Mouse (Mus musculus) lung, embryonic 15.5 days (tissue): ENCODE measurements around the gene Apoa2. TPM values are rescaled to one million over a fixed set of nuclear protein-coding genes. Genes with fewer than 3 reads are reported as not detected.

Experiments used
- ATAC-seq: fragments of 200-750 bp; cut with Nextera tagmentation; 2 replicates; pipeline ENCODE4 v1.8.0; 2017; ENCODE audit warnings: moderate number of reproducible peaks, borderline replicate concordance; ENCODE audit not compliant: low FRiP score, low TSS enrichment; ENCODE audit errors: extremely low read depth
- H3K27ac ChIP-seq: fragments of 300-500 bp; sonication (generic); 2 replicates; pipeline ENCODE4 v1.5.1; 2015; ENCODE audit warnings: moderate library complexity, mild to moderate bottlenecking, inconsistent platforms
- H3K27me3 ChIP-seq: fragments of 300-500 bp; sonication (generic); 2 replicates; pipeline ENCODE4 v1.6.1; 2015; ENCODE audit warnings: inconsistent platforms
- H3K36me3 ChIP-seq: fragments of 300-500 bp; sonication (generic); 2 replicates; pipeline ENCODE4 v1.6.1; 2015; ENCODE audit warnings: inconsistent platforms
- H3K4me1 ChIP-seq: fragments of 300-500 bp; sonication (generic); 2 replicates; pipeline ENCODE4 v1.6.1; 2015; ENCODE audit warnings: inconsistent platforms
- H3K4me2 ChIP-seq: fragments of 300-500 bp; sonication (generic); 2 replicates; pipeline ENCODE4 v1.6.1; 2015; ENCODE audit warnings: inconsistent platforms, mild to moderate bottlenecking, moderate library complexity
- H3K4me3 ChIP-seq: fragments of 300-500 bp; sonication (generic); 2 replicates; pipeline ENCODE4 v1.5.1; 2015; ENCODE audit warnings: mild to moderate bottlenecking, inconsistent platforms
- H3K9ac ChIP-seq: fragments of 300-500 bp; sonication (generic); 2 replicates; pipeline ENCODE4 v1.6.1; 2015; ENCODE audit warnings: inconsistent platforms
- H3K9me3 ChIP-seq: fragments of 300-500 bp; sonication (generic); 2 replicates; pipeline ENCODE4 v1.6.1; 2016; ENCODE audit warnings: inconsistent platforms
- WGBS: fragments of 180-500 bp; shearing (Covaris S2); methylation state at CpG from one replicate; pipeline ENCODE4 v1.1.7; 2015; 5-methylcytosine and 5-hydroxymethylcytosine counted together
- polyA plus RNA-seq: library from polyadenylated mRNA; unstranded; fragments of >200 nt; fragmentation: Nextera tagmentation; extraction: Ambion mirVana; gene quantifications from 2 replicates; pipeline ENCODE4 v1.2.1, GENCODE M21; 2015

The Apoa2 gene
- polyA plus RNA-seq, 1 experiment from 2014 or later: 9.5 TPM

- Histone ChIP-seq H3K4me1 (peaks cover 21% of the 10 kb centered on the region), H3K36me3 (peaks cover 33% of the 10 kb centered on the region), H3K27ac (peak overlapping the region; percentile 78), H3K27me3 (no peaks in the 10 kb centered on the region), H3K9me3 (no peaks in the 10 kb centered on the region), H3K4me3 (peak overlapping the region; percentile 77), H3K4me2 (peak overlapping the region; percentile 89), H3K9ac (peak overlapping the region; percentile 70)
- peak; percentile 84 for ATAC-seq
- WGBS: 1% methylated on average over 19 of the region's 19 CpGs
These were observed 45.7 kb downstream of the Apoa2 start for GRCm38 (mm10) chr1:171270573-171270900.

- 26% methylated on average over 9 of the region's 9 CpGs for WGBS
These were observed 46.3 kb downstream of the Apoa2 start for GRCm38 (mm10) chr1:171271196-171271595.

GRCm38 (mm10) chr1:171271622-171272021 is 46.8 kb downstream of the Apoa2 start:
- Histone ChIP-seq H3K4me1 (peaks cover 21% of the 10 kb centered on the region), H3K4me3 (peak overlapping the region; percentile 77), H3K9ac (no peak overlapping the region), H3K27me3 (no peaks in the 10 kb centered on the region), H3K9me3 (no peaks in the 10 kb centered on the region), H3K4me2 (peak overlapping the region; percentile 89), H3K36me3 (peaks cover 44% of the 10 kb centered on the region), H3K27ac (peak overlapping the region; percentile 78)
- WGBS: 58% methylated on average over 10 of the region's 10 CpGs
- no peak for ATAC-seq

More at GRCm38 (mm10) chr1:171271196-171271595, 46.3 kb downstream of the Apoa2 start:
- H3K9me3 ChIP-seq: no peaks in the 10 kb centered on the region
- peaks cover 40% of the 10 kb centered on the region for H3K36me3 ChIP-seq
- no peak for ATAC-seq
- peak overlapping the region; percentile 70 for H3K9ac ChIP-seq
- H3K4me2 ChIP-seq: peak overlapping the region; percentile 89
- H3K27me3 ChIP-seq: no peaks in the 10 kb centered on the region
- peak overlapping the region; percentile 78 for H3K27ac ChIP-seq
- peak overlapping the region; percentile 77 for H3K4me3 ChIP-seq
- H3K4me1 ChIP-seq: peaks cover 21% of the 10 kb centered on the region

- 78% methylated on average over 3 of the region's 3 CpGs for WGBS
- H3K36me3 ChIP-seq: peaks cover 49% of the 10 kb centered on the region
- no peaks in the 10 kb centered on the region for H3K27me3 ChIP-seq
- H3K4me2 ChIP-seq: peak overlapping the region; percentile 89
- peak overlapping the region; percentile 77 for H3K4me3 ChIP-seq
- no peak for ATAC-seq
- peaks cover 21% of the 10 kb centered on the region for H3K4me1 ChIP-seq
- peak overlapping the region; percentile 78; the same call in 1 of the 2 replicates for H3K27ac ChIP-seq
- no peaks in the 10 kb centered on the region for H3K9me3 ChIP-seq
- no peak overlapping the region for H3K9ac ChIP-seq
These were observed 47.2 kb downstream of the Apoa2 start for GRCm38 (mm10) chr1:171272086-171272485.

GRCm38 (mm10) chr1:171274171-171274570 is 49.3 kb downstream of the Apoa2 start:
- H3K4me1 ChIP-seq: peaks cover 21% of the 10 kb centered on the region
- no peaks in the 10 kb centered on the region for H3K27me3 ChIP-seq
- H3K9ac ChIP-seq: no peak overlapping the region
- no peak for ATAC-seq
- H3K27ac ChIP-seq: no peak overlapping the region
- H3K4me2 ChIP-seq: no peak overlapping the region
- H3K9me3 ChIP-seq: no peaks in the 10 kb centered on the region
- 87% methylated on average over 12 of the region's 12 CpGs for WGBS
- H3K4me3 ChIP-seq: no peak overlapping the region
- peaks cover 62% of the 10 kb centered on the region for H3K36me3 ChIP-seq

GRCm38 (mm10) chr1:171275144-171275734 is 50.4 kb downstream of the Apoa2 start:
- Histone ChIP-seq H3K4me2 (no peak overlapping the region), H3K27ac (no peak overlapping the region), H3K9ac (no peak overlapping the region), H3K4me3 (no peak overlapping the region), H3K4me1 (peaks cover 24% of the 10 kb centered on the region), H3K27me3 (no peaks in the 10 kb centered on the region), H3K36me3 (peaks cover 62% of the 10 kb centered on the region), H3K9me3 (no peaks in the 10 kb centered on the region)
- ATAC-seq: no peak
- WGBS: 75% methylated on average over 11 of the region's 11 CpGs

Other genes with a start within 250 kb of the Apoa2 start
- 2.8 and 3.7 TPM in 2 replicates for gene Fcgr2b, start 248.5 kb upstream of the Apoa2 start, polyA plus RNA-seq
- 0.42 and 0.66 TPM in 2 replicates for gene Fcgr4, start 206.1 kb upstream of the Apoa2 start, polyA plus RNA-seq
- 13.2 and 15.1 TPM in 2 replicates for gene Fcgr3, start 160.1 kb upstream of the Apoa2 start, polyA plus RNA-seq
- 7.2 and 8.3 TPM in 2 replicates for gene Cfap126, start 111.1 kb upstream of the Apoa2 start, polyA plus RNA-seq
- gene Sdhc, start 74.5 kb upstream of the Apoa2 start, polyA plus RNA-seq: 256 and 267 TPM in 2 replicates
- 0.69 and 1.0 TPM in 2 replicates for gene Mpz, start 74.3 kb upstream of the Apoa2 start, polyA plus RNA-seq
- 5.0 and 5.9 TPM in 2 replicates for gene Pcp4l1, start 28.8 kb upstream of the Apoa2 start, polyA plus RNA-seq
- 0.20 and 0.33 TPM in 2 replicates for gene Nr1i3, start 11.1 kb upstream of the Apoa2 start, polyA plus RNA-seq
- gene Tomm40l, start 2.5 kb upstream of the Apoa2 start, polyA plus RNA-seq: 34.9 and 35.4 TPM in 2 replicates
- 46.3 and 46.7 TPM in 2 replicates for gene Fcer1g, start 9.3 kb downstream of the Apoa2 start, polyA plus RNA-seq
- gene Adamts4, start 25.4 kb downstream of the Apoa2 start, polyA plus RNA-seq: 7.4 and 9.6 TPM in 2 replicates
- 241 and 266 TPM in 2 replicates for gene Ndufs2, start 26.3 kb downstream of the Apoa2 start, polyA plus RNA-seq
- gene B4galt3, start 45.3 kb downstream of the Apoa2 start, polyA plus RNA-seq: 81.2 and 87.2 TPM in 2 replicates
- 49.3 and 50.6 TPM in 2 replicates for gene Ppox, start 56.1 kb downstream of the Apoa2 start, polyA plus RNA-seq
- gene Usp21, start 62.9 kb downstream of the Apoa2 start, polyA plus RNA-seq: 84.4 and 89.7 TPM in 2 replicates
- gene Ufc1, start 70.0 kb downstream of the Apoa2 start, polyA plus RNA-seq: 105 and 109 TPM in 2 replicates
- gene Dedd, start 104.1 kb downstream of the Apoa2 start, polyA plus RNA-seq: 49.5 and 50.5 TPM in 2 replicates
- gene Nit1, start 120.6 kb downstream of the Apoa2 start, polyA plus RNA-seq: 38.3 and 42.6 TPM in 2 replicates
- 83.8 and 91.3 TPM in 2 replicates for gene Pfdn2, start 120.6 kb downstream of the Apoa2 start, polyA plus RNA-seq
- gene Klhdc9, start 135.7 kb downstream of the Apoa2 start, polyA plus RNA-seq: 2.1 and 2.6 TPM in 2 replicates
- 5.1 and 7.3 TPM in 2 replicates for gene Nectin4, start 145.0 kb downstream of the Apoa2 start, polyA plus RNA-seq
- 2.2 and 3.4 TPM in 2 replicates for gene Arhgap30, start 163.9 kb downstream of the Apoa2 start, polyA plus RNA-seq
- 72.9 and 85.7 TPM in 2 replicates for gene Usf1, start 186.3 kb downstream of the Apoa2 start, polyA plus RNA-seq
- 6.4 and 7.5 TPM in 2 replicates for gene Tstd1, start 193.8 kb downstream of the Apoa2 start, polyA plus RNA-seq
- gene F11r, start 212.5 kb downstream of the Apoa2 start, polyA plus RNA-seq: 102 and 115 TPM in 2 replicates